Mouse (Mus musculus) urinary bladder, postnatal 0 days (tissue): ENCODE measurements around the gene Vmn1r74. TPM values are rescaled to one million over a fixed set of nuclear protein-coding genes. Genes with fewer than 3 reads are reported as not detected.

ENCODE experiments used
- polyA plus RNA-seq: library from polyadenylated mRNA; unstranded; fragments of >200 nt; fragmentation: Nextera tagmentation; extraction: Ambion mirVana; gene quantifications from 2 replicates; pipeline ENCODE4 v1.2.1, GENCODE M21; 2015

The Vmn1r74 gene
- not detected in 2 replicates for polyA plus RNA-seq

GRCm38 (mm10) chr7:11833680-11834079 is at the start of gene Vmn1r74:
Gene Vmn1r74, plus strand, starts transcription at chr7:11833980.

GRCm38 (mm10) chr7:11874330-11874729 is 40.5 kb downstream of the Vmn1r74 start, which contains the start of gene Vmn1r75:
Gene Vmn1r75, plus strand, starts transcription at chr7:11874630.

Other genes with a start within 250 kb of the Vmn1r74 start
- gene Zscan4-ps3, start 224.7 kb upstream of the Vmn1r74 start, polyA plus RNA-seq: not detected in 2 replicates
- gene Vmn1r72, start 153.8 kb upstream of the Vmn1r74 start, polyA plus RNA-seq: not detected in 2 replicates
- not detected in 2 replicates for gene Vmn1r73, start 103.7 kb upstream of the Vmn1r74 start, polyA plus RNA-seq
- not detected in 2 replicates for gene Vmn1r75, start 40.6 kb downstream of the Vmn1r74 start, polyA plus RNA-seq
- not detected in 2 replicates for gene Vmn1r76, start 104.2 kb downstream of the Vmn1r74 start, polyA plus RNA-seq
- not detected in 2 replicates for gene Vmn1r77, start 202.8 kb downstream of the Vmn1r74 start, polyA plus RNA-seq